Mouse (Mus musculus): ENCODE measurements around the gene Tppp3.
A peak's percentile ranks its signal among the peaks of the same experiment; 100 is the strongest.

Tppp3 gene

DNA sequence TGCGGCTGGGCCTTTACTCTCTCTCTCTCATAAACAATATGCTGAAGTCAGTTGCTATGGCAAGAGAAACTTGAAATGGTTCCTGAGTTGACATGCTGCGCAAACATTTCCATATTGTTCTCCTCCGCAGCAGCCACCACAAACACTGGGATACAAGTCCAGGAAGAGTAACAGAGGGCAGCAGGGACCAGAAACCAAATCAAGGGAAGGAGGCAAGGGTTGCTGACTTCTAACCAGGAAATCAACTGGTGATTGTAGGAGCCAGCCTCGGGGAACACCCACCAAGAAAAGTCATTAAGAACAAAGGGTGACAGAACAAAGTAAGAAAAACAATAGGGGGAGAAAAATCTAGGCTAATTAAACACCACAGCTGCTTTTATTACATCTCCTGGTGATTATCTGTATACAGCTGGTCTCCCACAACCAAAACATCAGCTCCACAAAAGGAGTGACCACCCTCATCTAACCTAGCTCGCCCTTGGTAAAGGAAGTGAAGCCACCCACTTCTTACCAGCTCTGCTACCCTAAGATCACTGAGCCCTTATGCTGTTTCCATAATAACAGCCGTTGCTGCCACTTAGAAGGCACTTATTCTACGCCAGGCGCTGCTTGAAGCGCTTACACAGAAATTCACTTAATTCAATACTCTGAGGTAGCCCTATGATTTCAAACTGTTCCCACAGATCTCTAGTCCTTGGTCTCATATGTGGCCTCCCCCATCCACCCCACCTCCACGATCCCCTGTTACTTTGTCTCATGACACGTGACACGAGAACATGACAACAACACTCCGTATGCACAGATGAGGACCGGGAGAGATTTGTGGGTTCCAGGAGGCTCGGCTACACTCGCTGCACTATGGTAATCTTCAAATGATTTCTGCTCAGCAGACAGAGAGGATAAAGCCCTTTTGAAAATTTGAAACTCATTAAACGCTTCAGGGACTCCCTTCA, 24.3 kb upstream of the Tppp3 start:
- H3K4me1 ChIP-seq (replicated peaks; ENCODE audit: low read depth, low read length) = peaks cover 29% of the 10 kb centered on the region
- TF ChIP-seq NANOG (IDR thresholded peaks at IDR 0.05; ENCODE audit: borderline replicate concordance, low read length) = no peak
- no peak for TF ChIP-seq POU5F1 (IDR thresholded peaks at IDR 0.05; ENCODE audit: borderline replicate concordance, low read length)
- TF ChIP-seq CTCF (conservative IDR thresholded peaks at IDR 0.05; ENCODE audit: low read length) = no peak
- H3K27me3 ChIP-seq (ENCODE audit: insufficient read depth, low read length) = peaks cover 29% of the 10 kb centered on the region
- peak overlapping the region; percentile 91 for H3K4me3 ChIP-seq (replicated peaks; ENCODE audit: low read length)
- no peaks in the 10 kb centered on the region for H3K9me3 ChIP-seq (ENCODE audit: low read length)
- H3K36me3 ChIP-seq (ENCODE audit: insufficient read depth, low read length) = no peaks in the 10 kb centered on the region

DNA sequence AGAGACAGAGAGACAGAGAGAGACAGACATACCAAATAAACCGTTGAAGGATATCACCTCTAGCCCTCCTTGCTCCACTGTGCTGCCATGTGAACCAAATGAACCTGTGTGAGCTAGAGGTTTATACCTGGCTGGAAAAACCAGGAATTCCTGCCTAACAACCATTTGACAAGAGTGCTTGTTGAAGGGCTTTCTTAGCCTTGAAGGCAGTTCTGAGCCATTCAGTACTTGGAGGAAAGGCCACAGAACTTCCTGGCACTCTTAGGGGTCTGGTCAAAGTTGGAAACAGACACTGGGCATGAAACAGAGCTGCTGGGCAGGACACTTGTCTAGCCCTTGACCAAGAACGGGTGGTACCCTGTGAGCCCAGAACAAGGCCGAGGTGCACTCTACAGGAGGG, 23.2 kb upstream of the Tppp3 start:
- Histone ChIP-seq H3K4me1 (replicated peaks; ENCODE audit: low read depth, low read length) (peaks cover 24% of the 10 kb centered on the region), H3K27me3 (ENCODE audit: insufficient read depth, low read length) (peaks cover 27% of the 10 kb centered on the region), H3K4me3 (replicated peaks; ENCODE audit: low read length) (no peak overlapping the region), H3K36me3 (ENCODE audit: insufficient read depth, low read length) (no peaks in the 10 kb centered on the region), H3K9me3 (ENCODE audit: low read length) (no peaks in the 10 kb centered on the region)
- TF ChIP-seq POU5F1 (IDR thresholded peaks at IDR 0.05; ENCODE audit: borderline replicate concordance, low read length) (no peak), CTCF (conservative IDR thresholded peaks at IDR 0.05; ENCODE audit: low read length) (no peak), NANOG (IDR thresholded peaks at IDR 0.05; ENCODE audit: borderline replicate concordance, low read length) (no peak)

DNA sequence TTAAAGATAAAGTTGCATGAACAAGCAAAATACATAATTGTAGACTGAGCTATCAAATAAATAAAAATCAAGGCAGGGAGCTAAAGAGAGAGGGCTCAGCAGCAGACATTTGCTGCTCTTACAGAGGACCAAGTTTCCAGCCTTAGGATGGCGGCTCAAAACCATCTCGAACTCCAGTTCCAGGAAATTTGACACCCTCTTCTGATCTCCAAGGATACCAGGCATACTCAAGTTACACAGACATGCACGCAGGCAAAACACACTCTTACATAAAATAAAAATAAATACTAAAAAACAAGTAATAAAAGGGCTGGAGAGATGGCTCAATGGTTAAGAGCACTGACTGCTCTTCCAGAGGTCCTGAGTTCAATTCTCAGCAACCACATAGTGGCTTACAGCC, 22.2 kb upstream of the Tppp3 start:
- Histone ChIP-seq H3K9me3 (ENCODE audit: low read length) (no peaks in the 10 kb centered on the region), H3K27me3 (ENCODE audit: insufficient read depth, low read length) (peaks cover 25% of the 10 kb centered on the region), H3K4me3 (replicated peaks; ENCODE audit: low read length) (no peak overlapping the region), H3K36me3 (ENCODE audit: insufficient read depth, low read length) (no peaks in the 10 kb centered on the region), H3K4me1 (replicated peaks; ENCODE audit: low read depth, low read length) (peaks cover 24% of the 10 kb centered on the region)
- TF ChIP-seq POU5F1 (IDR thresholded peaks at IDR 0.05; ENCODE audit: borderline replicate concordance, low read length) (no peak), NANOG (IDR thresholded peaks at IDR 0.05; ENCODE audit: borderline replicate concordance, low read length) (no peak), CTCF (conservative IDR thresholded peaks at IDR 0.05; ENCODE audit: low read length) (no peak)

DNA sequence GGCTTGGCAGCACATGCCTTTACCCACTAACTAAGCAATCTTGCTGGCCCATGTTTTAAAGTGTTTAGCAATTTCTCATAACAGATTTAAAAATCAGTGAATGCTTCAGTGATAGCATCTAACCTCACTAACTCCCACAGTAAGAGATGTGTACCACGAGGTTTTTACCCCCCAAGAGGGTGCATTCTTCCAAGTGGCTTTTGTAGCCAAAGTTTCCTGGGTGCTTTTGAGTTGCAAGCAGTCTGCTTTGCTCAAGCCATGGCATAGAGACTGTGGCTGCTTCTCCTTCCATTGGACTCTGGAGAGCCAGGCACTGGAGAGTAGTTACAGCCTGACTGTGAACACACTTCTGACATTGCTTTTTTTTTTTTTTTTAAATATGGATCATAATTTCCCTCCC, 18.0 kb upstream of the Tppp3 start:
- Histone ChIP-seq H3K4me3 (replicated peaks; ENCODE audit: low read length) (no peak overlapping the region), H3K4me1 (replicated peaks; ENCODE audit: low read depth, low read length) (peaks cover 9% of the 10 kb centered on the region), H3K9me3 (ENCODE audit: low read length) (no peaks in the 10 kb centered on the region), H3K27me3 (ENCODE audit: insufficient read depth, low read length) (no peaks in the 10 kb centered on the region), H3K36me3 (ENCODE audit: insufficient read depth, low read length) (no peaks in the 10 kb centered on the region)
- TF ChIP-seq NANOG (IDR thresholded peaks at IDR 0.05; ENCODE audit: borderline replicate concordance, low read length) = no peak
- TF ChIP-seq CTCF (conservative IDR thresholded peaks at IDR 0.05; ENCODE audit: low read length) = no peak
- TF ChIP-seq POU5F1 (IDR thresholded peaks at IDR 0.05; ENCODE audit: borderline replicate concordance, low read length) = no peak

DNA sequence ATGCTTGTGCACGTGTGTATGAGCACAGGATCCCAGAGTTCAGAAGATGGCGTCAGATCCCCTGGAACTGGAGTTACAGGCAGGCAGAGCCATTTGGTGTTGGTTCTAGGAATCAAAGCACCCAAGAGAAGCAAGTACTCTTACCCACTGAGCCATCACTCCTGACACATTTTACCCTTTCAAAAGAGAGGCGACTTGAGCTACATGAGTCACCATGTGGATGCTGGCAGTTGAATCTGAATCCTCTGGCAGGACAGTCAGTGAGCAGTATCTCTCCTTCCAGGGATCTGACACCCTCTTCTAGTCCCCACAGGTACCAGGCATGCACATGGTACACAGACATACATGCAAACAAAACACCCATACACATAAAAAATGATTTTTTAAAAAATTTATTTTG, 16.8 kb upstream of the Tppp3 start:
- H3K36me3 ChIP-seq (ENCODE audit: insufficient read depth, low read length) = no peaks in the 10 kb centered on the region
- no peak for TF ChIP-seq NANOG (IDR thresholded peaks at IDR 0.05; ENCODE audit: borderline replicate concordance, low read length)
- TF ChIP-seq POU5F1 (IDR thresholded peaks at IDR 0.05; ENCODE audit: borderline replicate concordance, low read length) = no peak
- TF ChIP-seq CTCF (conservative IDR thresholded peaks at IDR 0.05; ENCODE audit: low read length) = no peak
- H3K9me3 ChIP-seq (ENCODE audit: low read length) = no peaks in the 10 kb centered on the region

DNA sequence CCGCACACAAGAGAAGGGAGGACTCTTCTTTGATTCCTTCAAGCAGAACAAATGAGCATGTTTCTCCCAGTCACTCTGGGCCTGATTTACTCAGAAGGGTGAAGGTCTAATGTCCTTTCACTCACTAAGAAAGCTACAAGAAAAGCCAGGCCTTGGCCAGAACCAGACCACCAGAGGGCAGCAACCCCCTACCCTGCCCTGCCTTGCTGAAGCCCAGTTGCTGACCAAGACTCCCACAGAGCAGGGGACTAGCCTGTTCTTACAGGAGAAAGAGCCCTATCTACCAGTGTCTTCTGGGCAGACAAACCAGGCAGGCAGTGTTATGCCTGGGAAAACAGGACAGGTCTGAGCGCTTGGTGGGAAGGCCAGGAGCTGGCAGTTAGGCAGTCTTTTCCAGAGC, 13.1 kb upstream of the Tppp3 start:
- Histone ChIP-seq H3K4me3 (replicated peaks; ENCODE audit: low read length) (no peak overlapping the region), H3K4me1 (replicated peaks; ENCODE audit: low read depth, low read length) (peaks cover 51% of the 10 kb centered on the region), H3K9me3 (ENCODE audit: low read length) (no peaks in the 10 kb centered on the region), H3K27me3 (ENCODE audit: insufficient read depth, low read length) (no peaks in the 10 kb centered on the region), H3K36me3 (ENCODE audit: insufficient read depth, low read length) (no peaks in the 10 kb centered on the region)
- TF ChIP-seq POU5F1 (IDR thresholded peaks at IDR 0.05; ENCODE audit: borderline replicate concordance, low read length) (no peak), CTCF (conservative IDR thresholded peaks at IDR 0.05; ENCODE audit: low read length) (peak; percentile 65)

More for the DNA sequence above, 16.8 kb upstream of the Tppp3 start:
- Histone ChIP-seq H3K4me3 (replicated peaks; ENCODE audit: low read length) (no peak overlapping the region), H3K4me1 (replicated peaks; ENCODE audit: low read depth, low read length) (peaks cover 21% of the 10 kb centered on the region), H3K27me3 (ENCODE audit: insufficient read depth, low read length) (no peaks in the 10 kb centered on the region)

DNA sequence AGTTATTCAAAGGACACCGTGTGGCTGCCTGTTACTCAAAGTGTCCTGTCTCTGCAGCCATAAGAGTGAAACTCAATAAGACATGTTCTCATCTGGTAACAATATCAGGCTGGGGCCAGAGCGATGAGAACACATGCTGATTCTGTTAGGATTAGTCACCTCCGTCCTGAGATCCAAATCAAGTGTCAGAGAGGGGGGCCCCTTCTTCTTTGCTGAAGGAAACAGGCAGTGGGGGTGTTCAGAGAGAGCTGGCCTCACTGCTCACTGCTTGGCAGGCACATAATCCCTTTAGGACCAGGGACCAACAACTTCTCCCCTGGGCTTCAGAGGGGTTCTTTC, 12.7 kb upstream of the Tppp3 start:
- Histone ChIP-seq H3K36me3 (ENCODE audit: insufficient read depth, low read length) (no peaks in the 10 kb centered on the region), H3K4me1 (replicated peaks; ENCODE audit: low read depth, low read length) (peaks cover 55% of the 10 kb centered on the region), H3K4me3 (replicated peaks; ENCODE audit: low read length) (no peak overlapping the region), H3K9me3 (ENCODE audit: low read length) (no peaks in the 10 kb centered on the region), H3K27me3 (ENCODE audit: insufficient read depth, low read length) (no peaks in the 10 kb centered on the region)
- TF ChIP-seq CTCF (conservative IDR thresholded peaks at IDR 0.05; ENCODE audit: low read length) (no peak), NANOG (IDR thresholded peaks at IDR 0.05; ENCODE audit: borderline replicate concordance, low read length) (no peak), POU5F1 (IDR thresholded peaks at IDR 0.05; ENCODE audit: borderline replicate concordance, low read length) (no peak)

DNA sequence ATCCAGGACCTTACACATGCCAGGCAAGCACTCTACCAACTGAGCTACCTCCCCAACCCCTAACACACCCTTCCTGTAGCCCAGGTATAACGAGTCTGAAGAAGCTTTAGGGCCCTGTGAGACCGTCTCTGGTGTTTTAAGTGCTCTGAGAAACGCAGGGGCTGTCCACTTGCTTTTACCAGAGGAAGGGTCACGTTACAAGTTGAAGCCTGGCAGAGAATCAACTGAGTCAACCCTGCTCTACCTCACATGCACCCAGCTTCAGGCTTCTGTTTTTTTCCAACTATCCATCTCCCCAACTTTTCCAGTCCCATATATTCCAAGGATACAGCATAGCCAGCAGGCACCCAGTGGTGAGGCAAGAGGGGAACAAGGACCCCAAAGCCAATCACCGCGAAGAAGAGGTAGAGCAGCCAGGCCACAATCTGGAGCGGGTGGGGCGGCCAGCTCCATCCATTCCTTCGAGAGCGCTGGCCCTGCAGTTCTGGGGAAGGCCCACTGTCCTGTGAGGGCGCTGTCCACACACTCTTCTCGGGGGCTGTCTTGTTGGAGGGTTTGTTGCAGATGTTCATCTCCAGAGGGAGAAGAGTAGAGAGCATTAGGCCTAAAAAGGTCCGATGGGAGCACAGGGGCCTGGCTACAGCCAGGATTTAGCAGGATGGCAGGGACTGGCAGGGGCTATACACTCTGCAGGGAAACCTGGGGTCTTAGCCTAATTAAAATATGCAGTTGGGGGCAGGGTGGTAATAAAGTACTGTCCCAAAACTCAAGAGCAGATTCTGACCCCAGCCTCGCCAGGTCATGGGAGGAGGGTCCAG, 12.1 kb upstream of the Tppp3 start:
- Histone ChIP-seq H3K4me1 (replicated peaks; ENCODE audit: low read depth, low read length) (peaks cover 61% of the 10 kb centered on the region), H3K4me3 (replicated peaks; ENCODE audit: low read length) (no peak overlapping the region), H3K9me3 (ENCODE audit: low read length) (no peaks in the 10 kb centered on the region), H3K36me3 (ENCODE audit: insufficient read depth, low read length) (no peaks in the 10 kb centered on the region), H3K27me3 (ENCODE audit: insufficient read depth, low read length) (no peaks in the 10 kb centered on the region)
- TF ChIP-seq CTCF (conservative IDR thresholded peaks at IDR 0.05; ENCODE audit: low read length) (peak; percentile 16), NANOG (IDR thresholded peaks at IDR 0.05; ENCODE audit: borderline replicate concordance, low read length) (no peak)

Measured in E14TG2a.4 (cell line).